Mouse (Mus musculus): ENCODE measurements around the gene Rbbp4.

GRCm38 (mm10) chr4:129295188-129295587 is 40.0 kb downstream of the Rbbp4 start:
- TF ChIP-seq POLR2A (IDR thresholded peaks at IDR 0.05; ENCODE audit: control insufficient read depth, extremely low read depth, insufficient read depth, low read length, poor library complexity) (no peak), CTCF (IDR thresholded peaks at IDR 0.05; ENCODE audit: borderline replicate concordance, control insufficient read depth, extremely low read depth, insufficient read depth, low read length, poor library complexity) (no peak)
